Mouse (Mus musculus): Measurements from ENCODE around the gene Tiam2. TPM values are rescaled to one million over a fixed set of nuclear protein-coding genes. Genes with fewer than 3 reads are reported as not detected.
"Not testable (repeated sequence)": the region's sequence is repeated elsewhere in the genome, so short reads cannot be mapped to it uniquely, and the experiment has no call there.

The Tiam2 gene
- total RNA-seq, 2 experiments from 2014 or later = 10.1 to 13.1 TPM

GRCm38 (mm10) chr17:3338821-3339220 lies 12.4 kb downstream of the Tiam2 start:
- no peak for DNase-seq

GRCm38 (mm10) chr17:3344872-3345271 lies 18.5 kb downstream of the Tiam2 start:
- no peak for DNase-seq

GRCm38 (mm10) chr17:3345276-3345885 lies 19.0 kb downstream of the Tiam2 start:
- DNase-seq = no peak

GRCm38 (mm10) chr17:3347800-3348199 lies 21.4 kb downstream of the Tiam2 start:
- no peak for DNase-seq

GRCm38 (mm10) chr17:3349331-3349730 lies 23.0 kb downstream of the Tiam2 start:
- DNase-seq = no peak

GRCm38 (mm10) chr17:3349939-3350338 lies 23.6 kb downstream of the Tiam2 start:
- DNase-seq = peak; percentile 74

- DNase-seq = no peak
Observed at GRCm38 (mm10) chr17:3350405-3350804, 24.0 kb downstream of the Tiam2 start.

GRCm38 (mm10) chr17:3351668-3352067 lies 25.3 kb downstream of the Tiam2 start:
- DNase-seq = peak; percentile 61

- not testable (repeated sequence) for DNase-seq
Observed at GRCm38 (mm10) chr17:3353141-3353540, 26.8 kb downstream of the Tiam2 start.

- no peak for DNase-seq
Observed at GRCm38 (mm10) chr17:3354856-3355255, 28.5 kb downstream of the Tiam2 start.

GRCm38 (mm10) chr17:3356633-3357365 lies 30.4 kb downstream of the Tiam2 start:
- DNase-seq = no peak

- DNase-seq = no peak
Observed at GRCm38 (mm10) chr17:3360236-3360635, 33.9 kb downstream of the Tiam2 start.

- DNase-seq = no peak
Observed at GRCm38 (mm10) chr17:3361751-3362150, 35.4 kb downstream of the Tiam2 start.

- DNase-seq = no peak
Observed at GRCm38 (mm10) chr17:3363216-3363615, 36.8 kb downstream of the Tiam2 start.

GRCm38 (mm10) chr17:3366741-3367140 lies 40.4 kb downstream of the Tiam2 start:
- peak; percentile 52 for DNase-seq

- DNase-seq = no peak
Observed at GRCm38 (mm10) chr17:3368386-3368785, 42.0 kb downstream of the Tiam2 start.

GRCm38 (mm10) chr17:3369631-3370030 lies 43.3 kb downstream of the Tiam2 start:
- peak; percentile 28 for DNase-seq

- no peak for DNase-seq
Observed at GRCm38 (mm10) chr17:3378606-3379005, 52.2 kb downstream of the Tiam2 start.

- DNase-seq = no peak
Observed at GRCm38 (mm10) chr17:3379753-3380588, 53.6 kb downstream of the Tiam2 start.

GRCm38 (mm10) chr17:3385391-3385790 lies 59.0 kb downstream of the Tiam2 start:
- no peak for DNase-seq

GRCm38 (mm10) chr17:3387819-3388218 lies 61.4 kb downstream of the Tiam2 start:
- no peak for DNase-seq

- no peak for DNase-seq
Observed at GRCm38 (mm10) chr17:3389741-3390140, 63.4 kb downstream of the Tiam2 start.

- DNase-seq = no peak
Observed at GRCm38 (mm10) chr17:3393981-3394380, 67.6 kb downstream of the Tiam2 start.
